Mouse (Mus musculus) neutrophil, adult 59 days (primary cell): ENCODE measurements around the gene Setd4. TPM values are rescaled to one million over a fixed set of nuclear protein-coding genes. Genes with fewer than 3 reads are reported as not detected.

Experiments
- total RNA-seq, 2 experiments: library from RNA; stranded (reverse); gene quantifications; 1 replicate in 1 of 2; 2 replicates in 1 of 2; pipeline ENCODE4 v1.2.4; 2023

Setd4 gene
- total RNA-seq: 1 to 10 TPM; 1.3 to 4.2 TPM

DNA sequence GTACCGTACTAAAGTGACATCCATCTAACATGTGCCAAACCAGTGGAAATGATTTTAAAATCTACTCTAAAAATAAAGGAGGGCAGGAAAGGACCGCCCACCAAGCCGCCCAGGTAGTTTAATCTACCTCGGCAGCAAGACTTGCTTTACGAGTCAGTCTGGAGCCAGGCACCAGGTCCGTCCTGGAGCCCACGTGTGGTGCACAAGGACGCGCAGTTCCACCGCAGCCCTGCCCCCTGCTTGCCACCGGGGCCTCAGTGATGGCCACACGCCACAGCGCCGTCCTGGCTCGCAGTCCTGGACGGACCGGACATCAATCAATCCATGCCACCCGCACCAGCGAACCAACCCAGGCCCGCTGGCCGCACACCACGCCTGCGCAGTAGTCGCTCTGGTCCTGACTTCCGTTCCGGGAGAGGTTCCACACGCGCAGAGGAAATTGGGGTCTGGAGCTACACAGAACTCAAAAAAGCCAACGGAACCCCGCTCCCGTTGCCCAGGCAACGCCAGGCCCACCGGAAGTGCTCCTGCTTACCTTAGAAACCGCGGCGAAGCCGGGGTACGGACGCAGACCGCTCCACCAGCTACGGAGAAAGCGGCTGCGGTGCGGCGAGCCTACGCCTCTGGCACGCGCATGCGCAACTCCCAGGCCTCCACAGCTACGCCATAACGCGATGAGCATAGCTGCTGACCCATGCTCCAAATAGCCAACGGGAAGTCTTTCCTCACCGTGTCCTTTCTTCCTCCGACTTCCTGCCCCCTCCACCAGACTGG is at the start of gene Setd4:
TSS of gene Setd4 (minus strand) at position 625 of the 774 bp plus-strand sequence.

GRCm38 (mm10) chr16:93627761-93628400 is 24.0 kb upstream of the Setd4 start, which contains the start of gene Gm5678:
TSS of gene Gm5678 (plus strand) at chr16:93628097.

DNA sequence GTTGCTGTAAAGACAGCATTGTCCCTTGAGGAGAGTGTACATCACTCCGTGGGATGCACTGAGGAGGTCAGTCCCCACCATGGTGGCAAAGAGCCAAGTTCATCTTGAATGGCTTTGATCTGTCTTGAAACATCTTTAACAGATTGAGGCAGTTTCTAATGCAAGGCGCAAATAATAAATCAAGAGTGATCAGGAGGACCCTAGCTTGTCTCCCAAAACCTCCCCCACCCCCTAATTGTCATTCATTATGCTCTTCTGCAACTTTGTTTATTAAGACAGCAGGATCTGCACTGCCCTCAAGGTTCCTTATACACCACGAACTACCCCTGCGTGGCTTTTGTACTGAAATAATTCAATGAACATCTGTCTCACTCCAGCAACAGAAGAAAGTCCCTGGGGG is 1.7 kb upstream of the Setd4 start, which contains the start of gene Cbr1:
TSS of gene Cbr1 (plus strand) at position 301 of the 400 bp plus-strand sequence.

Other genes with a start within 250 kb of the Setd4 start
- 1 to 10 TPM; 7.3 to 7.5 TPM for gene Cbr1, start 1.8 kb upstream of the Setd4 start, total RNA-seq
- under 1 TPM in 1 of 2 experiments, not detected in 1; 0.64 TPM for gene Gm5678, start 24.0 kb upstream of the Setd4 start, total RNA-seq
- 1 to 10 TPM; 1.9 to 2.3 TPM for gene Cbr3, start 79.2 kb upstream of the Setd4 start, total RNA-seq
- gene Dop1b, start 107.8 kb upstream of the Setd4 start, total RNA-seq: 10 to 100 TPM; 77.7 to 80.8 TPM
- 100 to 1,000 TPM; 119 TPM for gene Morc3, start 228.1 kb upstream of the Setd4 start, total RNA-seq